Mouse (Mus musculus) embryonic facial prominence, embryonic 14.5 days (tissue): Measurements from ENCODE around the gene Eif6. TPM values are rescaled to one million over a fixed set of nuclear protein-coding genes. Genes with fewer than 3 reads are reported as not detected.

Experiments used
- ATAC-seq: fragments of 200-750 bp; cut with Nextera tagmentation; 2 replicates; pipeline ENCODE4 v1.8.0; 2017; ENCODE audit warnings: low read depth, moderate number of reproducible peaks, moderate TSS enrichment
- DNase-seq: peaks from one replicate; pipeline ENCODE4 v3.0.0-alpha.2; 2015; ENCODE audit warnings: low spot score
- H3K27ac ChIP-seq: fragments of 300-500 bp; sonication (generic); replicated peaks from 2 replicates; pipeline ENCODE4 v1.5.1; 2014; ENCODE audit warnings: low read depth, mild to moderate bottlenecking, low read length, moderate library complexity
- H3K27me3 ChIP-seq: fragments of 300-500 bp; sonication (generic); replicated peaks from 2 replicates; pipeline ENCODE4 v1.6.1; 2014; ENCODE audit warnings: low read length; ENCODE audit not compliant: control insufficient read depth, insufficient read depth
- H3K36me3 ChIP-seq: fragments of 300-500 bp; sonication (generic); 2 replicates; pipeline ENCODE4 v1.6.1; 2014; ENCODE audit warnings: low read length, mixed read lengths; ENCODE audit not compliant: control insufficient read depth, insufficient read depth
- H3K4me1 ChIP-seq: fragments of 300-500 bp; sonication (generic); 2 replicates; pipeline ENCODE4 v1.6.1; 2014; ENCODE audit warnings: antibody characterized with exemption, low read length; ENCODE audit not compliant: control insufficient read depth, insufficient read depth
- H3K4me2 ChIP-seq: fragments of 300-500 bp; sonication (generic); 2 replicates; pipeline ENCODE4 v1.6.1; 2014; ENCODE audit warnings: low read depth, mild to moderate bottlenecking, low read length, moderate library complexity, mixed read lengths
- H3K4me3 ChIP-seq: fragments of 300-500 bp; sonication (generic); 2 replicates; pipeline ENCODE4 v1.5.1; 2014; ENCODE audit warnings: low read depth, mild to moderate bottlenecking, low read length
- H3K9ac ChIP-seq: fragments of 300-500 bp; sonication (generic); 2 replicates; pipeline ENCODE4 v1.6.1; 2014; ENCODE audit warnings: low read depth, mild to moderate bottlenecking, low read length, moderate library complexity, mixed read lengths
- H3K9me3 ChIP-seq: fragments of 300-500 bp; sonication (generic); 2 replicates; pipeline ENCODE4 v1.6.1; 2016; ENCODE audit warnings: low read length; ENCODE audit not compliant: control insufficient read depth
- WGBS: fragments of 180-500 bp; shearing (Covaris S2); extraction: QIAGEN DNeasy Blood & Tissue Kit; methylation state at CpG from one replicate; pipeline ENCODE4 v1.1.7; 2014; 5-methylcytosine and 5-hydroxymethylcytosine counted together
- polyA plus RNA-seq: library from polyadenylated mRNA; unstranded; fragments of >200 nt; fragmentation: Nextera tagmentation; extraction: Ambion mirVana; gene quantifications from 2 replicates; pipeline ENCODE4 v1.2.1, GENCODE M21; 2014

Gene Eif6
- polyA plus RNA-seq, 1 experiment from 2014 or later, result 151 TPM

DNA sequence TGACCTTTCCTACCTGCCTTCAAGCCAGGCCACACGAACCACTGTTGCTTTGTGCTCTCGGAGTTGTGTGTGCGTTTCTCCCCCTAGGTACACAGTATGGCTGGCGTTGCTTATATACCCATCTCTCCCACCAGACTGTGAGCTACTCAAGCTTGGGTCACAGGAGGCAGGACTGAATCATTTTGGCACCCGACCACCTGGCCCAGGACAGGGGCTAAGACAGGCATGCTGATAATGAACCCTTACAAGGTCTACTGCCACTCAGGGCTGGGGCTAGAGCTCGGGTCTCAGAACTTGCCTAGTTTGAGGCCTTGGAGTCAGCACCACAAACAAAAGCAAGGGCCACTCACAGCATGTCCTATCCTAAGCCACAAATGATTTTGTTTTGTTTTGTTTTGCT is 34.9 kb upstream of the Eif6 start:
- no peak overlapping the region for H3K27ac ChIP-seq
- ATAC-seq (no peak), DNase-seq (no peak)
- H3K4me1 ChIP-seq, result no peaks in the 10 kb centered on the region
- H3K9ac ChIP-seq, result no peak overlapping the region
- peaks cover 11% of the 10 kb centered on the region; the same call in 1 of the 2 replicates for H3K36me3 ChIP-seq
- no peaks in the 10 kb centered on the region for H3K9me3 ChIP-seq
- no peaks in the 10 kb centered on the region for H3K27me3 ChIP-seq
- 90% methylated on average over 6 of the region's 6 CpGs for WGBS
- H3K4me2 ChIP-seq, result no peak overlapping the region
- no peak overlapping the region for H3K4me3 ChIP-seq

DNA sequence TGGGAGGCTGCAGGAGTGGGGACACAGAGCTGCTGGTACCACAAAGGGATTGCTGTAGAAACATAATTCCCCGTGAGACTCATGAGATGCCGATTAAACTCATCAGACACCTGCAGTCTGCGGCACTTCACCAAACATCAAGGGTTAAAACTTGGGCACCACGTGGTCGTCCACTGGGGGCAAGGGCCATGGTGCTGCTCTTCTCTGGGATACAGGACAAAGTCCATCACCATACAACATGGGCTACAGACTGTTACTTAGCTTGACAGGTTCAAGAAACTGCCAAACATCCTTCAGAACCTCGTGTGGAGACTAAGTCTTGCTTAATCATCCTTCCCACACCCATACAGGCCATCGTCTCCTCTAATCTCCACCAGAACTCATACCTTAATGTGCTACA is 33.4 kb upstream of the Eif6 start:
- H3K9me3 ChIP-seq, result no peaks in the 10 kb centered on the region
- H3K27me3 ChIP-seq, result no peaks in the 10 kb centered on the region
- H3K4me2 ChIP-seq, result no peak overlapping the region
- no peak overlapping the region for H3K9ac ChIP-seq
- DNase-seq (no peak), ATAC-seq (no peak)
- H3K4me1 ChIP-seq, result no peaks in the 10 kb centered on the region
- 82% methylated on average over 7 of the region's 7 CpGs for WGBS
- no peak overlapping the region for H3K27ac ChIP-seq
- H3K36me3 ChIP-seq, result peaks cover 11% of the 10 kb centered on the region; the same call in 1 of the 2 replicates
- H3K4me3 ChIP-seq, result no peak overlapping the region

- H3K4me1 ChIP-seq, result no peaks in the 10 kb centered on the region
- WGBS, result 57% methylated on average over 5 of the region's 5 CpGs
- H3K27ac ChIP-seq, result no peak overlapping the region
- no peaks in the 10 kb centered on the region for H3K27me3 ChIP-seq
- ATAC-seq (no peak), DNase-seq (no peak)
- H3K9ac ChIP-seq, result no peak overlapping the region
- H3K9me3 ChIP-seq, result no peaks in the 10 kb centered on the region
- peaks cover 47% of the 10 kb centered on the region for H3K36me3 ChIP-seq
- H3K4me3 ChIP-seq, result no peak overlapping the region
- no peak overlapping the region for H3K4me2 ChIP-seq
These were observed 25.8 kb upstream of the Eif6 start for GRCm38 (mm10) chr2:155852536-155852935.

- Histone ChIP-seq H3K4me1 (no peaks in the 10 kb centered on the region), H3K4me2 (no peak overlapping the region), H3K4me3 (no peak overlapping the region), H3K9me3 (no peaks in the 10 kb centered on the region), H3K27me3 (no peaks in the 10 kb centered on the region), H3K9ac (no peak overlapping the region), H3K36me3 (peaks cover 62% of the 10 kb centered on the region), H3K27ac (no peak overlapping the region)
- ATAC-seq, result no peak
- DNase-seq, result no peak
- 82% methylated on average over 7 of the region's 7 CpGs for WGBS
These were observed 23.4 kb upstream of the Eif6 start for GRCm38 (mm10) chr2:155850120-155850519.

DNA sequence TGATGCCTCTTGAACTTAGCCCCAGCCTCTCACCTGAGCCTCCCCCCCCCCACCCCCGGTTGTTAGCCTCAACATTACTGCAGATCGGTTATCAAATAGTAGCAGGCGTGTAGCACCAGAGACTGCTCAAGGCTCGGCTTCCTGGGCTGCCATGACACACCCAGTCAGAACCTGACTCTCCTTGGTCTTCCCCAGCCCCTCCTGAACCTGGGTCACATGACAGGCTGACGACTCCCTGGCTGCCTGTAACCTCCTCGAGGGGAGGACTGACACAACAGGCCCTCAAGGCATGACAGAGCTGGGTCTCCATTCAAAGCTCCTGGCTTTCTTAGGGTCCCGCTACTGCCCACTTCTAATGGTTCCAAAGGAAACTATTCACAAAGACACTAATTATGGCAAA is 22.7 kb upstream of the Eif6 start:
- Histone ChIP-seq H3K4me1 (no peaks in the 10 kb centered on the region), H3K27me3 (no peaks in the 10 kb centered on the region), H3K4me2 (no peak overlapping the region), H3K36me3 (peaks cover 68% of the 10 kb centered on the region), H3K9me3 (no peaks in the 10 kb centered on the region), H3K27ac (no peak overlapping the region), H3K4me3 (no peak overlapping the region), H3K9ac (no peak overlapping the region)
- WGBS, result 57% methylated on average over 7 of the region's 7 CpGs
- ATAC-seq (no peak), DNase-seq (no peak)

GRCm38 (mm10) chr2:155848291-155848690 is 21.6 kb upstream of the Eif6 start:
- 23% methylated on average over 6 of the region's 6 CpGs for WGBS
- Histone ChIP-seq H3K4me3 (no peak overlapping the region), H3K27me3 (no peaks in the 10 kb centered on the region), H3K4me2 (no peak overlapping the region), H3K4me1 (no peaks in the 10 kb centered on the region), H3K27ac (no peak overlapping the region), H3K9me3 (no peaks in the 10 kb centered on the region), H3K36me3 (peaks cover 64% of the 10 kb centered on the region), H3K9ac (no peak overlapping the region)
- DNase-seq, result peak; percentile 85
- ATAC-seq, result peak; percentile 19; the same call in 1 of the 2 replicates

DNA sequence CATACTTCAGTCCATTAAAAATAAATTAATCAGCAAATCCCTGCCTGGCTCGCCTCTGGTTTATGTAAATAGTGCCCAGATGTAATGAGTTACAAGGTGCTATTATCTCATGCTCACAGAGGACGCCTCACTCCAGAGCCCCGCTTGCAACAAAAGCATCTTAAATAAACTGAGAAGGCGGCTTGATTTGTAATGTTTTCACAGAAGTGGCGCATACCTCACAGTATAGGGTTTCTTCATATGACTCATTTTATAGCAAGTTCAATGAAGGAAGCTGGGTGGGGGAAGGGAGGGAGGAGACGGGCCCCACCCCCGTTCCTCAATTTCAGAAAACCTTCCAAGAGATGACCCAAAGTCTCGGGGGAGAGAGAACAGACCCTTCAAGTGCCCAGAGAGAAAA is 20.2 kb upstream of the Eif6 start:
- peaks cover 61% of the 10 kb centered on the region for H3K36me3 ChIP-seq
- H3K4me1 ChIP-seq, result no peaks in the 10 kb centered on the region
- no peak overlapping the region for H3K4me2 ChIP-seq
- 78% methylated on average over 8 of the region's 8 CpGs for WGBS
- ATAC-seq, result no peak
- no peak overlapping the region for H3K4me3 ChIP-seq
- H3K9ac ChIP-seq, result no peak overlapping the region
- no peak overlapping the region for H3K27ac ChIP-seq
- no peaks in the 10 kb centered on the region for H3K9me3 ChIP-seq
- no peaks in the 10 kb centered on the region for H3K27me3 ChIP-seq
- no peak for DNase-seq

DNA sequence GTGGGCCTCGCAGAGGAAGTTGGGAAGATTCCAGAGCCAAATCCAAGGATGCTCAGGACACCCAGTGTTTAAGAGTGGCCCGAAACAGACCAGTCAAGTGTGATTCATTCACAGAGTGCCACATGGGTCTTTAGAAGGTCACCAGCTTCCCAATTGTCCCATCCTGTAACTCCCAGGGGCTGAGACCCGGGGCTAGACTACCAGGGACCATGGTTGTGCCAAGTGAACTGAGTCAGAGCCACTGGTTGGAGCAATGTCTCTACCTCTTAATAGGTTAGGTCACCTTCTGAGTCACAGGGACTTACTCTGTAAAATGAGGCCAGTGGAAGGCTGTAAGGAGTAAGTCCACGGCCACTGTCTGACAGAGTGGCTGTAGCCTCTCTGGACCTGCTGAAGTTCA is 12.2 kb upstream of the Eif6 start:
- no peak overlapping the region for H3K4me3 ChIP-seq
- H3K36me3 ChIP-seq, result no peaks in the 10 kb centered on the region
- WGBS, result 77% methylated on average over 4 of the region's 4 CpGs
- H3K4me1 ChIP-seq, result no peaks in the 10 kb centered on the region
- H3K9me3 ChIP-seq, result no peaks in the 10 kb centered on the region
- ATAC-seq (no peak), DNase-seq (no peak)
- no peak overlapping the region for H3K9ac ChIP-seq
- no peak overlapping the region for H3K4me2 ChIP-seq
- H3K27ac ChIP-seq, result no peak overlapping the region
- no peaks in the 10 kb centered on the region for H3K27me3 ChIP-seq

DNA sequence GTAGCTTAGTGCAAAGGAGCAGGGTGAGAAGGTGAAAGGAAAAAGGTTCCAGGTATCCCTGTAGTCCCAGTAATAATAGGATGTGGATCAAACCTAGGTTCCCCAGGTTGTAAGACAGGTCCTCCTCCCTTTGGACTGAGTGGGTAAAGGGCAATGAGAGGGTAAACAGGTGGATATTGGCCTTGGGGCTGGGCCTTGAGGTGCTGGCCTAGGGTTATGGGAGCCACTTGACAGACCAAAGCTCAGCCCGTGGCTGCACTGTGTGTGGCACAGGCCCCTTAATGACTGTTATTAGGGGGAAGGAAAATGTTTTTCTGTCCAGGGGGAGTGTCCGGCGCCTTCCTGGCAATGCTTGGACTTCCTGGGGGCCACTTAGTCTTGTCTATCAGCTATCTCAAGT is 11.2 kb upstream of the Eif6 start:
- Histone ChIP-seq H3K27me3 (no peaks in the 10 kb centered on the region), H3K36me3 (no peaks in the 10 kb centered on the region), H3K4me1 (no peaks in the 10 kb centered on the region), H3K27ac (no peak overlapping the region), H3K4me2 (no peak overlapping the region), H3K9me3 (no peaks in the 10 kb centered on the region), H3K9ac (no peak overlapping the region), H3K4me3 (no peak overlapping the region)
- no peak for ATAC-seq
- DNase-seq, result no peak
- 59% methylated on average over 3 of the region's 3 CpGs for WGBS
